Mouse (Mus musculus) stomach, embryonic 16.5 days (tissue): ENCODE results near the gene Krt90. TPM values are rescaled to one million over a fixed set of nuclear protein-coding genes. Genes with fewer than 3 reads are reported as not detected.

Experiments used
- ATAC-seq: fragments of 200-750 bp; cut with Nextera tagmentation; 2 replicates; pipeline ENCODE4 v1.8.0; 2017; ENCODE audit warnings: moderate number of reproducible peaks, moderate TSS enrichment; ENCODE audit not compliant: insufficient read depth, low FRiP score
- H3K27ac ChIP-seq: fragments of 300-500 bp; sonication (generic); 2 replicates; pipeline ENCODE4 v1.5.1; 2014; ENCODE audit warnings: low read length
- H3K27me3 ChIP-seq: fragments of 300-500 bp; sonication (generic); 2 replicates; pipeline ENCODE4 v1.6.1; 2014; ENCODE audit warnings: low read length, control low read depth, mixed read lengths; ENCODE audit not compliant: control insufficient read depth, insufficient read depth
- H3K36me3 ChIP-seq: fragments of 300-500 bp; sonication (generic); 2 replicates; pipeline ENCODE4 v1.6.1; 2014; ENCODE audit warnings: low read length; ENCODE audit not compliant: control insufficient read depth, insufficient read depth
- H3K4me1 ChIP-seq: fragments of 300-500 bp; sonication (generic); 2 replicates; pipeline ENCODE4 v1.6.1; 2014; ENCODE audit warnings: low read length, control low read depth, mixed read lengths; ENCODE audit not compliant: control insufficient read depth, insufficient read depth
- H3K4me2 ChIP-seq: fragments of 300-500 bp; sonication (generic); 2 replicates; pipeline ENCODE4 v1.6.1; 2014; ENCODE audit warnings: low read depth, low read length, mixed read lengths
- H3K4me3 ChIP-seq: fragments of 300-500 bp; sonication (generic); replicated peaks from 2 replicates; pipeline ENCODE4 v1.5.1; 2014; ENCODE audit warnings: mild to moderate bottlenecking, low read length
- H3K9ac ChIP-seq: fragments of 300-500 bp; sonication (generic); 2 replicates; pipeline ENCODE4 v1.6.1; 2014; ENCODE audit warnings: low read length
- H3K9me3 ChIP-seq: fragments of 300-500 bp; sonication (generic); replicated peaks from 2 replicates; pipeline ENCODE4 v1.6.1; 2016; ENCODE audit warnings: low read length, control low read depth; ENCODE audit not compliant: control insufficient read depth
- WGBS: fragments of 180-500 bp; shearing (Covaris S2); extraction: QIAGEN DNeasy Blood & Tissue Kit; methylation state at CpG from one replicate; pipeline ENCODE4 v1.1.7; 2014; 5-methylcytosine and 5-hydroxymethylcytosine counted together
- polyA plus RNA-seq: library from polyadenylated mRNA; unstranded; fragments of >200 nt; fragmentation: Nextera tagmentation; extraction: Ambion mirVana; gene quantifications from 2 replicates; pipeline ENCODE4 v1.2.1, GENCODE M21; 2015

Krt90 gene
- polyA plus RNA-seq: 0.13 and 0.17 TPM in 2 replicates

DNA sequence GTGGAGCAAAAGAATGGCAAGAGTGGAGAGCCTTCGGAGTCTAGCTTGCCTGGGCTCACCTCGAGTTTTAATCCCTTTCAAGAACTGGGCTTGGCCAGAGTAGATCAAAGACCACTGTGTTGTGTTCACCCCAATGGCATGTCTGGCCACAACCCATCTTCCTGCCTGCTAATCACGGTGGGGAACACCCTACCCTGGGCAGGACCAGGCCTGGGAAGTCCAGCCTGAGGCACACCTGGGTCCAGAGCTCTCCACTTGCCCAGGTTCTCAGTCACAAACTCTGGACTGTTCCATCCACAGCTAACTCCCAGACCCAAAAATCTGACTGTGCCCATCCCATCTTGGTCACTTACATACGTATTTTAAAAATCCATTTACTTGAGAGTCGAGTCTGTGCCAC, at the start of gene Krt90:
TSS of gene Krt90 (minus strand) at position 101 of the 400 bp plus-strand sequence.
- no peak within 1 kb of the TSS for H3K9ac ChIP-seq
- WGBS: 64% methylated on average over 5 of the region's 5 CpGs

DNA sequence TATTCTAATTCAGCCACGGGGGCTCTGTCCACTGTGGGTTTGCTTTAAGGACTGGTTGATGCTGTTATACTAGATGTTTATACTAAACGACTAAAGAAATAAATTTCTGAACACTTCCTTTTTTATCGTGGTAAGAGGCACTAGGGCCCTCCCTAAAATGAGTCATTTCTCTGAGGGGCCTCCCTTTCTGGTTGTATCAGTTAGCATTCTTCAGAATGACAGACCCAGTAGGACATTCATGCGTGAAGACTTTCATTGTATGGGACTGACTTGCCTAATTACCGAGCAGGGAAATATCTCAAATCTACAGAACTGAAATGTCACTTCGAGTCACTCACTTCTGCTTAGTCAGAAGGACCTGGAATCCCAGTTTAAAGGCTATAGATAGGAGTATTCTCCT, 36.4 kb upstream of the Krt90 start:
- no peaks in the 10 kb centered on the region for H3K4me1 ChIP-seq
- no peak overlapping the region for H3K27ac ChIP-seq
- H3K4me2 ChIP-seq: no peak overlapping the region
- H3K9me3 ChIP-seq: no peaks in the 10 kb centered on the region
- no peak overlapping the region for H3K9ac ChIP-seq
- ATAC-seq: no peak
- H3K4me3 ChIP-seq: no peak overlapping the region
- 38% methylated on average over 6 of the region's 6 CpGs for WGBS
- no peaks in the 10 kb centered on the region for H3K36me3 ChIP-seq
- no peaks in the 10 kb centered on the region for H3K27me3 ChIP-seq

More for the DNA sequence above, at the start of gene Krt90:
- no peaks in the 10 kb centered on the region for H3K36me3 ChIP-seq
- H3K27ac ChIP-seq: no peak within 1 kb of the TSS
- ATAC-seq: no peak
- H3K9me3 ChIP-seq: no peaks in the 10 kb centered on the region
- H3K27me3 ChIP-seq: 0 out of 2 replicates have a peak, but pooled peaks cover 3% of the 10 kb centered on the region
- no peak within 1 kb of the TSS for H3K4me2 ChIP-seq
- H3K4me3 ChIP-seq: no peak within 1 kb of the TSS
- H3K4me1 ChIP-seq: no peaks in the 10 kb centered on the region

DNA sequence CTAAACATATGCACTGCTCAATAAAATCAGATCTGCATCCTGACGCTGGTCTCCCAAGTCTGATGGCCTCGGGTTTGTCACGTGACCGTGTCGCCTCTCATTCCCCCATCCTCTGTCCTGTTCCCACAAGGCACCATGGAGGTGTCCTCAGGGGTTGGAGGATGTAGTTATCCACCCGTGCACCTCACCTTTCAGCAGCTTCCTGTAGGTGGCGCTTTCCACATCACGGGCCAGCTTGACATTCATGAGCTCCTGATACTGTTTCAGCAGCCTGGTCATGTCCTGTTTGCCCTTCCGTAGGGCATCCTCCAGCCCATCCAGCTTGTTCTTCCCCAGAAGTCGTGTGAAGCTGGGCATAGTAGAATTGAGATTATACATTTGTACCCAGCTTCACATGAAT, 25.5 kb upstream of the Krt90 start:
- WGBS: 77% methylated on average over 10 of the region's 10 CpGs
- no peak overlapping the region for H3K4me3 ChIP-seq
- no peaks in the 10 kb centered on the region for H3K36me3 ChIP-seq
- ATAC-seq: no peak
- H3K4me1 ChIP-seq: 0 out of 2 replicates have a peak, but pooled peaks cover 3% of the 10 kb centered on the region
- no peak overlapping the region for H3K9ac ChIP-seq
- no peaks in the 10 kb centered on the region for H3K9me3 ChIP-seq
- no peak overlapping the region for H3K4me2 ChIP-seq
- no peaks in the 10 kb centered on the region for H3K27me3 ChIP-seq
- no peak overlapping the region for H3K27ac ChIP-seq

DNA sequence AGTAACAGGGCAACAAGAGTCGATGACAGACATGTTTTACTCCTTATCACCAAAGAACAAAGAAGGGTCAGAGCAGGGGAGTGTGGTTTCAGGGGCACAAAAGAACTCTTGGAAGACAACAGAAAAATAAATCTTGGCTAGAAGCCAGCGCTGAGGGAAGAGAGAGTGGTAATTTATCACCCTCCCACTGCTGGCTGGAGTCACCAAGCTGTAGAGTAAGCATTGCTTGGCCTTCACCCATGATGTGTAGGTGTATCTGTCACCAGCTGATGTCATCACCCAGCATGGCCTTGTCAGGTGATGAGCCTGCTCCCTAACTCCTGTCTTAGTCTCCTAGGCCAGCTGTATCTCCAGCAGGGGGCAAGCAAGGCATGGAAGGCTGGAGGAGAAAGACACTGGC, 21.7 kb upstream of the Krt90 start:
- Histone ChIP-seq H3K9ac (no peak overlapping the region), H3K9me3 (no peaks in the 10 kb centered on the region), H3K36me3 (no peaks in the 10 kb centered on the region), H3K4me3 (no peak overlapping the region), H3K4me1 (0 out of 2 replicates have a peak, but pooled peaks cover 3% of the 10 kb centered on the region), H3K27me3 (no peaks in the 10 kb centered on the region), H3K4me2 (no peak overlapping the region), H3K27ac (no peak overlapping the region)
- 17% methylated on average over 2 of the region's 2 CpGs for WGBS
- no peak for ATAC-seq

DNA sequence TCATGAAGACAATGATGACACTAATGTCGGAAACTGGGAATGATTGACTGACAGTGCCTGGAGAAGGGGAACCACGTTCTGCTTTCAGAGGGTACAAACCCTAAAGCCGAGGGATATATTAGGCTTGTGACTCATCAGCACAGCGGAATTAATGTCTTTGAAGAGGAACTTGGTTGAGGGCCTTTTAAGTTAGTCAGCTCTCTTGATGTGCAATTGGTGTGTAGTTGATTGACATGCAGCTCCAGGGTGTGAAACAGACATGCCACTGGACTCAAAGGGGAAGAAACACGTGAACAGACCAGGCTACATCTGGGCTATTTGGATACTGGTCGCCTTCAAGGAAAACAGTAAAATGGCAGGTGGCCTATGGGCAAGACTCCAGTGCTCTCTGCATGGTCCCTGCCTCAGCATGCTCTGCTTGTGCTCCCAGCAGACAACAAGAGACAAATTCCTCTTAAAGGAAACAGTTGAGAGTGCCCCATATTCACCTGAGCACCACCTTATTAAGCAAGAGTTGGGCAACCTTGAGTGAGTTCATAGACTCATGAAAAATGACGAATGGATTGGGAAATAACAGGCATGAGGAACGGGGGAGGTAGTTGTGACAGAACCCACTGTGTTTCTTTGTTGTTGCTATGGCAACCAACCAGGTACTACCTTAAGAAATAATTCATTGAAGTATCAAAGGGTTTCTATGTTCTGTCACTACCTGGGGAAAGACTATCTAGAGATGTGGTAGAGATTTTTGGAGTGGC, 20.6 kb upstream of the Krt90 start:
- 72% methylated on average over 8 of the region's 8 CpGs for WGBS

DNA sequence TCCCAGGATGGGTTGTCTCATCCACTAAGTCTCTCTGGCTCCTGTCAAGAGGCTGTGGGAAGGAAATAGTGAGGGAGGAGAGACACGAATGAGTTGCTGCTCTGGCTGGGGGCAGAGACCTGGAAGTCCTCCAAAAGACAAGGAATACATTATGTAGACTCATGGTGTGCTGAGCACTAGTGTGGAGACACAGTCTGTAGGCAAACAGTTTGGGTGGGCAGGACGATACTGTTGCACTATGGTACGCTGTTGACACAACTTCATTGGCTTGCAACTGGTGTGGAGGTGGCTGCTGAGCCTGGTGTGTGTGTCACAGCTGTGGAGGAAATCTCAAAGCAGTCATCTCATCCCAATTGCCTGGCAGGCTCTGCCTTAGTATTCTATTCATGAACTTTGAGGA, 19.0 kb upstream of the Krt90 start:
- no peak for ATAC-seq
- H3K4me2 ChIP-seq: no peak overlapping the region
- no peaks in the 10 kb centered on the region for H3K27me3 ChIP-seq
- no peak overlapping the region for H3K4me3 ChIP-seq
- H3K27ac ChIP-seq: no peak overlapping the region
- no peaks in the 10 kb centered on the region for H3K9me3 ChIP-seq
- H3K4me1 ChIP-seq: 0 out of 2 replicates have a peak, but pooled peaks cover 3% of the 10 kb centered on the region
- no peak overlapping the region for H3K9ac ChIP-seq
- no peaks in the 10 kb centered on the region for H3K36me3 ChIP-seq
- WGBS: 75% methylated on average over 3 of the region's 3 CpGs

More for the DNA sequence above, 20.6 kb upstream of the Krt90 start:
- Histone ChIP-seq H3K4me3 (no peak overlapping the region), H3K9me3 (no peaks in the 10 kb centered on the region), H3K27me3 (no peaks in the 10 kb centered on the region), H3K36me3 (no peaks in the 10 kb centered on the region), H3K27ac (no peak overlapping the region), H3K4me2 (no peak overlapping the region), H3K4me1 (0 out of 2 replicates have a peak, but pooled peaks cover 3% of the 10 kb centered on the region), H3K9ac (no peak overlapping the region)
- no peak for ATAC-seq

DNA sequence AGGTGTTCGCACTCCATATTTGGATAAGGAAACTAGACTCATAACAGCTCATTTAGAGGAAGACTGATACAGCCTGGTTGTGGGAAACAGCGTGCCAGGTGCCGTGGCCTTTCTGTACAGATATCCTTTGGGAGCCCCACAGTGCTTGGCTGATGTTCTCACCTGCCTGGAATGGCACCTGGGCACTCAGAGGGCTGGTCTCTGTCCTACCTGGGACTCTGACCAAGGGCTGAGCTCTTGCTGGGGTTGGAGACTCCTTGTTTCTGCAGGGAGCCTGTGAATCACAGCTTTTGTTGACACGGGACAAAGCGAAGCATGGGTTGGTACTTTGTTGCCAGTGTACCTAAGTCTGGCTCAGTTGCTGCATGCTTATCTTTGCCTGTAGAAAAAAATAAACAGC, 12.8 kb upstream of the Krt90 start:
- WGBS: 65% methylated on average over 5 of the region's 5 CpGs
- no peak overlapping the region for H3K4me2 ChIP-seq
- H3K4me3 ChIP-seq: no peak overlapping the region
- no peak for ATAC-seq
- no peaks in the 10 kb centered on the region for H3K9me3 ChIP-seq
- no peak overlapping the region for H3K9ac ChIP-seq
- H3K27ac ChIP-seq: no peak overlapping the region
- no peaks in the 10 kb centered on the region for H3K36me3 ChIP-seq
- H3K27me3 ChIP-seq: no peaks in the 10 kb centered on the region
- H3K4me1 ChIP-seq: no peaks in the 10 kb centered on the region

DNA sequence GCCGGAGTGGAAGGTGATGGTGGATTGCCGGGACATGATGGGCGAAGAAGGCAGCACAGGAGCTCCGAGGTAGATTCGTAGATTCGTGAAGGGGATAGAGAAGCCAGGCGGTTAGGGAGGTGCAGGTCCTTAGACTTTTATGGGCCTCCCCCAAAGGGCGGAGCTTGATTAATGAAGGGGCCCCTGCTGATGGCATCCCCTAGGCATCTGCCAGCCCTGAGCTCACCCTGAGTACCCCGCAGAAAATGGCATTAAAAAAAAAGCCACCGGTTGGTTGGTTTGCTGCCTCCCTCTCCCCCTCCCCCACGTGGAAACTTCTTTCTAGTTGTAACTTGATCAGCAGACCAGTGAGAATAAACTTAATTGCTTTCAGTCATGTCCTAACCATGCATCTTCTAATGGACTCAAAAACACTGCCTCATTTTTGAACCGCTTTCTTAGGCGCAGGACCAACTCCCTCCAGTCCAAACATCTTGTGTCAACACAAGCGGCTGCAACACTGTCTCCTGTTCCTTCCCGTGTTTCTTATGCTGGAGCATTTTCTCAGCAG, 11.1 kb upstream of the Krt90 start, which contains the start of gene Krt75:
TSS of gene Krt75 (minus strand) at position 109 of the 550 bp plus-strand sequence.
- Histone ChIP-seq H3K4me3 (no peak within 1 kb of the TSS), H3K4me2 (no peak within 1 kb of the TSS), H3K27me3 (no peaks in the 10 kb centered on the region), H3K9ac (no peak within 1 kb of the TSS), H3K27ac (no peak within 1 kb of the TSS), H3K9me3 (no peaks in the 10 kb centered on the region), H3K4me1 (no peaks in the 10 kb centered on the region), H3K36me3 (no peaks in the 10 kb centered on the region)
- no peak for ATAC-seq
- WGBS: 57% methylated on average over 15 of the region's 15 CpGs

DNA sequence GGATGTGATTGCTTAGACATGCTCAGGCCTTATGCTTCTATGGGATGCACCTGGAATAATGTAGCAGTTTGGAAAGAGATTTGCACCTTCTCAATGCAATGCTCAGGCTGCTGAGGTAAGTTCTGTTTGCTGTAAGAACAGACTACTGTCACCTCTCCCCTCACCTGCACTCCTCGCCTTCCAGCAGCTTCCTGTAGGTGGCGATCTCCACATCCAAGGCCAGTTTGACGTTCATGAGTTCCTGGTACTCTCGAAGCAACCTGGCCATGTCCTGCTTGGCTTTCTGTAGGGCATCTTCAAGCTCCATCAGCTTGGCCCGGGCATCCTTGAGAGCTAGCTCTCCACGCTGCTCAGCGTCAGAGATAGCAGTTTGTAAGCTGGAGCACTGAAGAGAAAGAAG, 5.0 kb upstream of the Krt90 start:
- Histone ChIP-seq H3K9me3 (no peaks in the 10 kb centered on the region), H3K36me3 (no peaks in the 10 kb centered on the region), H3K4me2 (no peak overlapping the region), H3K4me1 (no peaks in the 10 kb centered on the region), H3K4me3 (no peak overlapping the region), H3K27ac (no peak overlapping the region), H3K27me3 (no peaks in the 10 kb centered on the region), H3K9ac (no peak overlapping the region)
- 37% methylated on average over 7 of the region's 7 CpGs for WGBS
- no peak for ATAC-seq
